Mouse (Mus musculus) left cerebral cortex, postnatal 14 days (tissue): ENCODE data around the gene Rev1. TPM values are rescaled to one million over a fixed set of nuclear protein-coding genes. Genes with fewer than 3 reads are reported as not detected.

Experiments used
- total RNA-seq, 2 experiments: library from RNA; stranded (reverse); gene quantifications; 2 replicates each; pipeline ENCODE4 v1.2.3; 2021

The Rev1 gene
- total RNA-seq, 2 experiments from 2014 or later = 31.5 to 38.3 TPM

Other genes with a start within 250 kb of the Rev1 start
- 10 to 100 TPM in 1 of 2 experiments, 1 to 10 TPM in 1; 8.3 to 11.4 TPM for gene Mitd1, start 239.4 kb downstream of the Rev1 start, total RNA-seq
- gene Mrpl30, start 239.3 kb downstream of the Rev1 start, total RNA-seq = 100 to 1,000 TPM; 142 to 149 TPM
- gene Lyg2, start 213.3 kb downstream of the Rev1 start, total RNA-seq = under 1 TPM in 1 of 2 experiments, not detected in 1; 0.13 TPM
- gene Lyg1, start 172.0 kb downstream of the Rev1 start, total RNA-seq = not detected
- gene Txndc9, start 131.9 kb downstream of the Rev1 start, total RNA-seq = 10 to 100 TPM; 54.8 to 59.9 TPM
- gene Eif5b, start 131.8 kb downstream of the Rev1 start, total RNA-seq = 10 to 100 TPM; 34.6 to 34.7 TPM